Mouse (Mus musculus) testis, postnatal 14 days (tissue): Measurements from ENCODE around the gene Dcst1.

ENCODE experiments used
- DNase-seq: peaks from one replicate; pipeline ENCODE4 v3.0.0; 2021; ENCODE audit warnings: low spot score

The Dcst1 gene

GRCm38 (mm10) chr3:89332013-89332412 is 33.0 kb downstream of the Dcst1 start:
- DNase-seq, result no peak

DNA sequence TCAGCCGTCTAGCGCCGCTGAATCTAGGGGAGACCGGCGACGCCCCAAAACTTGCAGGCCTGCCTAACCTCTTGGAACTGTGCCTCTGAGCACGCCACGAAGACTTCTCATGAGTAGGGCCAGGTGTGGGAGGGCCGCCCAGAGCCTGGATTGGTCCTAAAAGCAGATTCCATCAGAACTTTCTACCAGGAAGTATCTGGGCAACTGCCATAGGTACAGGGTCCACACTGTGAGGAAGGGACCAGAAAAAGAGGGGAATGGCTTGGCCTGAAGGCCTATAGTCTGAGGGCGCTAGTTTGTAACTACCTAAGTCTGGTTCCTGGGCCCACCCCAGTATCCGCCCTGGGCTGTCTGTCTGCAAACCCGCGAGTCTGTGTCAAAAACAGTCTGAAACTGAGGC is 33.5 kb downstream of the Dcst1 start:
- no peak for DNase-seq

DNA sequence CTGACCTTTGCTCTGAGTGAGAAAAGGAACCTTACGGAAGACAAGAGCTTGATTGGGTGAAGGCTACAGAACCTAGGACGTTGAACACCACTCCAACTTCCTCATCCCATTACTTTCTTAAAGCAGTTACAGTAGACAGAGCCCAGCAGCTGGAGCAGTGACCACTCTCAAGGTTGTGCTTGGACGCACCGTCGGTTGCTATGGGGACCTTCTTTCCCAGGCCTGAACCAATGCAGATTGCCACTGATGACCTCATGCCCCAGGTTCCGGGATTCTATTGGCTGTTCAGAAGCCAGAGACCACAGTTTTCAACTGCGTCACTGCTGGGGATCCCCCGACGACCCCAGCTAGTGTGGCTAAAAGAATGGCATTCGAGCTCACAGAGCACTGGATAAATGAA is 34.1 kb downstream of the Dcst1 start:
- DNase-seq, result no peak

- DNase-seq, result no peak
Measured at GRCm38 (mm10) chr3:89330346-89330745, 34.7 kb downstream of the Dcst1 start.

DNA sequence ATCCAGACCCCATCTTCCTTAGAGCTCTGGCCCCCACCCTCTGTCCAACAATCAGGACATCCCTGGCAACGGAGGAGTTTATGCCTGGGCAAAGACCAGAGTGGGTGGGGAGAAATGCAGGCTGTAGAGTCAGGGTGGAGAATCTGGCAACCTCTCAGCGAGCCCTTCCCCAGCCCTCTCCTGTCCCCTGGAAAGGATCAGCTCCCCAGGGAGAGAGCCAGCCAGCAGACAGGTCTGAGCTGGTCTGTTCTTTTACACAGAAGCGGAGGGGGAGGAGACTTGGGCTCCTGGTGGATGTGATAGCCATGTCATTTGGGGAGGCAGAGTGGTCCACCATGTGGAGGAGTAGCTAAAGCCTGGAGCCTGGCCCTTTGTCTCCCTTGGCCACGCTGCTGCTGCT is 36.4 kb downstream of the Dcst1 start:
- DNase-seq, result no peak

DNA sequence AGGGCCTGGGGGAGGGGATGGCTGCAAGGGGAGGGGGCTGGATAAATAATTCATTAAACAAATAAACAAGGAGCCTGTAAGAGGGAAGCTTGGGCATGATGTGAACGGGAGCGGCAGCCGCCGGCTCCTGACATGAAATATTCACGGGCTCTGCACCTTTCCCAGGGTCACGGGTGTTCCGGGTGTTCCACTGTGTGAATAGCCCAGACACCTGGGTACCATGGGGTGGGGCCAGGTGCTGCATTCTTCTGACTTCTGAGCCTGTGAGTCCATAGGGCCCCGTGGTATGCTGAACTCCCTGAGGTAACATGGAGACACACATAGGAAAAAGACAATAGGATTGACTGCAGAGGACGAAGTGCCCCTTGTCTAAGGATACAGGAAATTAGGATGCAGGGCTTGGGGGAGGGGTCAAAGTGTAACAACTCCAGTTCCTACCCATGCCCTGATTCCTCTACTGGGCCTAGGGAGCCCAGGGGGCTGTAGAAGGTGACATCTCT is 37.6 kb downstream of the Dcst1 start:
- no peak for DNase-seq

DNA sequence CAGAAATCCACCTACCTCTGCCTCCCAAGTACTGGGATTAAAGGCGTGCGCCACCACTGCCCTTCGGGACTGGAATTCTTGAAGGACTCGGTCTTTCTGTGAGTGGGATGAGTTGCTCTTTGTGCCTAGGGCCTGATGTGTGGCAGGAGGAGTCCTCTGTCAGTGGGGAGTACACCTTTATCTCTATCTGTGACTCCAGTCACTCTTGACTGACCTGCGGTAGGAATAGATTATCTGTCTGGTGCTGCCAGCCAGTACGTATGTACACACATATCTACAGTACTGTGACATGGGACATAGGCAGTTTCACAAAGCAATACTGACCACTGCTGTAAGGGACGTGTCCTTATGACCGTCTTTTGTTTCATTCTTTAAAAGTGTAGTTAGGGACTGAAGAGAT is 39.2 kb downstream of the Dcst1 start:
- no peak for DNase-seq

- DNase-seq, result peak; percentile 74
Measured at GRCm38 (mm10) chr3:89322514-89323165, 42.4 kb downstream of the Dcst1 start, which contains the start of gene Efna3. Gene Efna3, minus strand, starts transcription at chr3:89322965.

GRCm38 (mm10) chr3:89322131-89322500 is 42.9 kb downstream of the Dcst1 start:
- DNase-seq, result no peak

GRCm38 (mm10) chr3:89321183-89322130 is 43.6 kb downstream of the Dcst1 start:
- no peak for DNase-seq

GRCm38 (mm10) chr3:89320581-89321182 is 44.4 kb downstream of the Dcst1 start:
- DNase-seq, result peak; percentile 88

DNA sequence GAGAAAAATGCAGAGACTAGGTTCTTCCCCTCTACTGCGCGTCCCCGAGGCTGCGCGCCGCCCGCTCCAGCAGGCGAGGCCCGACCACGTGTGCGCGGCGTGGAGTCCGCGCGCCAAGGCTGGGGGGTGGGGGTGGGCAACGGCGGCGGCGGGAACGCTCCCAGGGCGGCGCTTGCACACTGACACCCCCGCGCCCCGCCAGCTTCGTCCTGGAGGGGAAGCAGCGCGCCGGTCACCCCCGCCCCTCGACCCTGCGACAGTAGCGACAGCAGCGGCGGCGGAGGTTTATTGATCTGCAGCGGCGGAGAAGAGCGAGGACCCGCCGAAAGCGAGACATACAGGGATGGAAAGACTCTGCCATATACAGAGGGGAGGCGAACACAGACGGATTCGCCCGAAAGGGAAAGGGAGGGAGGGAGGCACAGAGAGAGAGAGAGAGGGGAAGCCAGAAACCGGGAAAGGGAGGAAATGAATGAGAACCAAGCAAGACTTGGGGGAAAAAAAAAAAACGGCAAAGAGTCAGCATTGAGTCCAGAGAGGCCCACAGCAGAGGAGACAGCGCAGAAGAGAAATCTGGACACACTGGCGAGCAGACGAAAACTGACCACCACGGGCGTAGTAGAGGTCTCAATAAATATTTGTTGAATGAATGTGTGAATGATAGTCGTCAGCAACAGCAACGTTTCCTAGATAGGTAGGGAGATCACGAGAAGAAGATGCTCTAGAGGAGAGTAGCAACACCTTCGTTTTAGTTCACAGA is 45.3 kb downstream of the Dcst1 start:
- DNase-seq, result no peak

- DNase-seq, result no peak
Measured at GRCm38 (mm10) chr3:89318971-89319590, 46.0 kb downstream of the Dcst1 start.

- no peak for DNase-seq
Measured at GRCm38 (mm10) chr3:89318316-89318715, 46.7 kb downstream of the Dcst1 start.

DNA sequence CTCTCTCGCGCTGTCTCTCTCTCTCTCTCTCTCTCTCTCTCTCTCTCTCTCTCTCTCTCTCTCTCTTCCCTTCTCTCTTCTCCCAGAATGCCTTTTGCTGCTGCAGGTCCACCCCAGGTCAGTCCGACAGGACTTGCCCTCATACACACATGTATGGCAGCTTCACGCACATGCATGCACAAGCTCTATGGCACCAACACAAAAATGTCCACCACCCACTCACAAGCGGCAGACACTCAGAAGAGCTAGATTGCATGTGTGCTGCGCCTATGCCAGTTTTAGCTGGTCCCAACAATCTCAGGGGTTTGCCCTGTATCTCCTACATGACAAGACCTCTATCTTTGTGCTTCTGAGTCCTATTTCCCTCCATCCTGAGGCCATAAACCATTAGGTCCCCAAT is 47.8 kb downstream of the Dcst1 start:
- no peak for DNase-seq

DNA sequence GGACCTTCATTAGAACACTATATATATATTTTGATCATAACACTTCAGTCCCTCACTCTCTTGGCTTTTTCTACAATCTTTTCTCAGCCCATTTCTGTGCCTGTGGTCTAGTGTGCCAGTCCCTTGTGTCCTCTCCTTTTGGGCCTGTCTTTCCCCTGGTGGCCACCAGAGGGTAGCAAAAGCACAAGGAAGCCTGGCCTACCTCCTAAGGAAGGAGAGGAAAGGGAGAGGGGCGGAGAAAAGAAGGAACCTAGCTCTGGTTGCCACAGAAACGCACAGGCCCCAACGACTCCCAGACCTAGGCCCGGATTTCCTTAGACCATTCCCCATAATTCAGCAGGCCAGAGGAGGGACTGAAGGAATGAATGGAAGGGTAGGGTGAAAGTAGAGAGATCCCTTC is 48.2 kb downstream of the Dcst1 start:
- DNase-seq, result peak; percentile 82

GRCm38 (mm10) chr3:89315930-89316831 is 48.9 kb downstream of the Dcst1 start:
- peak; percentile 38 for DNase-seq

DNA sequence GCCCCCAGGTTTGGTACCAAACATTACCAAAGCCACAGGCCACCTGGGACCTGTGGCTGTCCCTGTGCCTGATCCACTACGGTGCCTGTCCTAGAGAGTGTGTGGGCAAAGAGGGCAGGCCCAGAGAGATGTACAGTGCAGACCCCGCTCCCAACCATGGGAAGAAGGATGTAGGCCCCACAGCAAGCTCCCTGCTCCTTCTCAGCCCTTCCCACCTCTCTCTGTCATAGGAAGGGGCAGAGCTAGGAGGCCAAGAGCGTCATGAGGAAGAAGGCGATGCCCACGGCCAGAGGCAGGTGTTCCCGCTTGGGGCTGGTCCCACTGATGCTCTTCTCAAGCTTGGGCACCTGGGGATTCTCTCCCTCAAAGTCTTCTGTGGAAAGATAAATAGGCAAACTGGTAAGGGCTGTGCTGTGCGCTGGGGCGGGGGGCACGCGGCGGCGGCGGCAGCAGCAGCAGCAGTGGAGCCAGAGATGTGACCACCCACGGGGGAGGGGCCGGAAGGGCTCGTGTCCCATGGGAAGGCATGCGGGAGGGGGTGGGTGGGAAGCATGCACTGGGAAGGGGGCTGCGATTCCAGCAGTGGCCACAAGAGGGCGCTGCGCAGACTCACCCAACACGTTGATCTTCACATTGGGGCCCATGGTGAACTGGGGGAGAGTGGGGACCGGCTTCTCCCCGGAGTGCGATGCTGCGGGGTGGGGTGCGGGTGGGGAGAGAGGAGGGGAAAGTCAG is 49.7 kb downstream of the Dcst1 start:
- DNase-seq, result peak; percentile 85

GRCm38 (mm10) chr3:89314791-89315190 is 50.3 kb downstream of the Dcst1 start:
- no peak for DNase-seq

DNA sequence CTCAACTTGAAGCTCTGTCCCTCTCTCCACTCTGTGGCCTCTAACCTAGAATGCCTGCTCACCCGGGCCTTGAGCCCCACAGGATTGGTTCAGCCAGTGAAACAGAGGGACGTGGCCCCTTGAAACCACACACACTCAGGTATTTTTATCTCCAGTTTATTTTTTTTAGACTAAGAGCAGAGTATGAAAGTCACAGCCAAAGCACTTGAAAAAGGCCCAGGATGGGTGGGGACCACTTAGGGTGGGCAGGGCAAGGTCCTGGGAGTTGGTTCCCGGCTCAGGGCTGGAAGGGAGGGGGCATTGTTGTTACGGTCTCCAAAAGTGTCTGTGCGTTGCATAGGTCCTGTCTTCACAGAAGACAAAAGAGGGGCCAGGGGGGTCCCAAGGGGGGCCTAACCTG is 50.7 kb downstream of the Dcst1 start:
- DNase-seq, result no peak
